Mouse (Mus musculus): ENCODE data around the gene Ccn6. TPM values are rescaled to one million over a fixed set of nuclear protein-coding genes. Genes with fewer than 3 reads are reported as not detected.

Gene Ccn6
- polyA plus RNA-seq, 1 experiment from 2014 or later, result 0.48 TPM

- Histone ChIP-seq H3K27me3 (ENCODE audit: control insufficient read depth, insufficient read depth, low read length) (no peaks in the 10 kb centered on the region), H3K4me1 (ENCODE audit: control insufficient read depth, insufficient read depth, low read length) (peaks cover 15% of the 10 kb centered on the region)
- ATAC-seq (ENCODE audit: insufficient number of reproducible peaks, low FRiP score, low TSS enrichment, low read depth), result no peak; the same call in 1 of the 2 replicates
These were observed 6.6 kb upstream of the Ccn6 start for GRCm38 (mm10) chr10:39170181-39170580.

GRCm38 (mm10) chr10:39169642-39170041 lies 6.0 kb upstream of the Ccn6 start:
- H3K9ac ChIP-seq (ENCODE audit: low read length), result no peak overlapping the region
- WGBS, result 25% methylated on average over 9 of the region's 9 CpGs
- H3K27ac ChIP-seq (replicated peaks; ENCODE audit: low read depth, low read length), result no peak overlapping the region
- DNase-seq (ENCODE audit: low spot score) (peak; percentile 37), ATAC-seq (ENCODE audit: insufficient number of reproducible peaks, low FRiP score, low TSS enrichment, low read depth) (0 out of 2 replicates have a peak, but pooled peaks have one; percentile 2)
- H3K4me2 ChIP-seq (ENCODE audit: low read depth, severe bottlenecking), result peak overlapping the region; percentile 42
- peaks cover 15% of the 10 kb centered on the region for H3K4me1 ChIP-seq (ENCODE audit: control insufficient read depth, insufficient read depth, low read length)
- H3K4me3 ChIP-seq (ENCODE audit: low read depth, low read length), result no peak overlapping the region
- H3K9me3 ChIP-seq (ENCODE audit: control insufficient read depth, low read length), result no peaks in the 10 kb centered on the region
- no peaks in the 10 kb centered on the region for H3K36me3 ChIP-seq (ENCODE audit: control insufficient read depth, insufficient read depth, low read length)
- H3K27me3 ChIP-seq (ENCODE audit: control insufficient read depth, insufficient read depth, low read length), result no peaks in the 10 kb centered on the region

More at GRCm38 (mm10) chr10:39170181-39170580, 6.6 kb upstream of the Ccn6 start:
- no peak overlapping the region for H3K9ac ChIP-seq (ENCODE audit: low read length)
- peak overlapping the region; percentile 42 for H3K4me2 ChIP-seq (ENCODE audit: low read depth, severe bottlenecking)
- H3K36me3 ChIP-seq (ENCODE audit: control insufficient read depth, insufficient read depth, low read length), result no peaks in the 10 kb centered on the region
- H3K9me3 ChIP-seq (ENCODE audit: control insufficient read depth, low read length), result no peaks in the 10 kb centered on the region
- no peak overlapping the region for H3K4me3 ChIP-seq (ENCODE audit: low read depth, low read length)
- no peak overlapping the region for H3K27ac ChIP-seq (replicated peaks; ENCODE audit: low read depth, low read length)
- peak; percentile 91 for DNase-seq (ENCODE audit: low spot score)
- 2% methylated on average over 8 of the region's 8 CpGs for WGBS

- H3K4me3 ChIP-seq (ENCODE audit: low read depth, low read length), result no peak overlapping the region
- no peak overlapping the region for H3K9ac ChIP-seq (ENCODE audit: low read length)
- DNase-seq (ENCODE audit: low spot score) (no peak), ATAC-seq (ENCODE audit: insufficient number of reproducible peaks, low FRiP score, low TSS enrichment, low read depth) (no peak)
- H3K27me3 ChIP-seq (ENCODE audit: control insufficient read depth, insufficient read depth, low read length), result no peaks in the 10 kb centered on the region
- no peak overlapping the region for H3K4me2 ChIP-seq (ENCODE audit: low read depth, severe bottlenecking)
- no peaks in the 10 kb centered on the region for H3K36me3 ChIP-seq (ENCODE audit: control insufficient read depth, insufficient read depth, low read length)
- H3K4me1 ChIP-seq (ENCODE audit: control insufficient read depth, insufficient read depth, low read length), result peaks cover 12% of the 10 kb centered on the region
- H3K27ac ChIP-seq (replicated peaks; ENCODE audit: low read depth, low read length), result no peak overlapping the region
- H3K9me3 ChIP-seq (ENCODE audit: control insufficient read depth, low read length), result no peaks in the 10 kb centered on the region
- WGBS, result 54% methylated on average over 11 of the region's 11 CpGs
These were observed 4.0 kb upstream of the Ccn6 start for GRCm38 (mm10) chr10:39167611-39168010.

GRCm38 (mm10) chr10:39165632-39166115 lies 2.1 kb upstream of the Ccn6 start:
- Histone ChIP-seq H3K9ac (ENCODE audit: low read length) (peak overlapping the region; percentile 38; the same call in 1 of the 2 replicates), H3K27ac (replicated peaks; ENCODE audit: low read depth, low read length) (no peak overlapping the region), H3K9me3 (ENCODE audit: control insufficient read depth, low read length) (no peaks in the 10 kb centered on the region), H3K4me2 (ENCODE audit: low read depth, severe bottlenecking) (0 out of 2 replicates have a peak overlapping the region, but pooled peaks have one; percentile 15), H3K4me3 (ENCODE audit: low read depth, low read length) (no peak overlapping the region), H3K36me3 (ENCODE audit: control insufficient read depth, insufficient read depth, low read length) (no peaks in the 10 kb centered on the region), H3K4me1 (ENCODE audit: control insufficient read depth, insufficient read depth, low read length) (peaks cover 10% of the 10 kb centered on the region), H3K27me3 (ENCODE audit: control insufficient read depth, insufficient read depth, low read length) (no peaks in the 10 kb centered on the region)
- WGBS, result 41% methylated on average over 11 of the region's 11 CpGs
- no peak for DNase-seq (ENCODE audit: low spot score)
- no peak for ATAC-seq (ENCODE audit: insufficient number of reproducible peaks, low FRiP score, low TSS enrichment, low read depth)

- Histone ChIP-seq H3K4me3 (ENCODE audit: low read depth, low read length) (no peak overlapping the region), H3K36me3 (ENCODE audit: control insufficient read depth, insufficient read depth, low read length) (no peaks in the 10 kb centered on the region), H3K9me3 (ENCODE audit: control insufficient read depth, low read length) (no peaks in the 10 kb centered on the region), H3K9ac (ENCODE audit: low read length) (no peak overlapping the region), H3K27me3 (ENCODE audit: control insufficient read depth, insufficient read depth, low read length) (no peaks in the 10 kb centered on the region), H3K4me2 (ENCODE audit: low read depth, severe bottlenecking) (0 out of 2 replicates have a peak overlapping the region, but pooled peaks have one; percentile 20), H3K4me1 (ENCODE audit: control insufficient read depth, insufficient read depth, low read length) (0 out of 2 replicates have a peak, but pooled peaks cover 4% of the 10 kb centered on the region), H3K27ac (replicated peaks; ENCODE audit: low read depth, low read length) (no peak overlapping the region)
- ATAC-seq (ENCODE audit: insufficient number of reproducible peaks, low FRiP score, low TSS enrichment, low read depth) (no peak), DNase-seq (ENCODE audit: low spot score) (peak; percentile 68)
- WGBS, result 17% methylated on average over 18 of the region's 18 CpGs
These were observed 719 bp downstream of the Ccn6 start for GRCm38 (mm10) chr10:39162666-39163484.

GRCm38 (mm10) chr10:39161406-39161805 lies 2.2 kb downstream of the Ccn6 start:
- Histone ChIP-seq H3K27ac (replicated peaks; ENCODE audit: low read depth, low read length) (no peak overlapping the region), H3K9me3 (ENCODE audit: control insufficient read depth, low read length) (no peaks in the 10 kb centered on the region), H3K4me2 (ENCODE audit: low read depth, severe bottlenecking) (no peak overlapping the region), H3K4me3 (ENCODE audit: low read depth, low read length) (no peak overlapping the region), H3K9ac (ENCODE audit: low read length) (no peak overlapping the region), H3K27me3 (ENCODE audit: control insufficient read depth, insufficient read depth, low read length) (no peaks in the 10 kb centered on the region), H3K4me1 (ENCODE audit: control insufficient read depth, insufficient read depth, low read length) (no peaks in the 10 kb centered on the region), H3K36me3 (ENCODE audit: control insufficient read depth, insufficient read depth, low read length) (no peaks in the 10 kb centered on the region)
- ATAC-seq (ENCODE audit: insufficient number of reproducible peaks, low FRiP score, low TSS enrichment, low read depth), result no peak
- 88% methylated on average over 1 of the region's 1 CpGs for WGBS
- no peak for DNase-seq (ENCODE audit: low spot score)

- DNase-seq (ENCODE audit: low spot score), result no peak
These were observed 5.3 kb downstream of the Ccn6 start for GRCm38 (mm10) chr10:39158306-39158705.

GRCm38 (mm10) chr10:39157321-39157720 lies 6.3 kb downstream of the Ccn6 start:
- Histone ChIP-seq H3K27me3 (ENCODE audit: control insufficient read depth, insufficient read depth, low read length) (no peaks in the 10 kb centered on the region), H3K27ac (replicated peaks; ENCODE audit: low read depth, low read length) (no peak overlapping the region), H3K9me3 (ENCODE audit: control insufficient read depth, low read length) (no peaks in the 10 kb centered on the region), H3K4me2 (ENCODE audit: low read depth, severe bottlenecking) (no peak overlapping the region), H3K4me3 (ENCODE audit: low read depth, low read length) (no peak overlapping the region), H3K36me3 (ENCODE audit: control insufficient read depth, insufficient read depth, low read length) (no peaks in the 10 kb centered on the region), H3K4me1 (ENCODE audit: control insufficient read depth, insufficient read depth, low read length) (no peaks in the 10 kb centered on the region), H3K9ac (ENCODE audit: low read length) (no peak overlapping the region)
- WGBS, result 87% methylated on average over 1 of the region's 1 CpGs
- DNase-seq (ENCODE audit: low spot score) (no peak), ATAC-seq (ENCODE audit: insufficient number of reproducible peaks, low FRiP score, low TSS enrichment, low read depth) (no peak)

More at GRCm38 (mm10) chr10:39158306-39158705, 5.3 kb downstream of the Ccn6 start:
- Histone ChIP-seq H3K4me1 (ENCODE audit: control insufficient read depth, insufficient read depth, low read length) (no peaks in the 10 kb centered on the region), H3K27ac (replicated peaks; ENCODE audit: low read depth, low read length) (no peak overlapping the region), H3K9me3 (ENCODE audit: control insufficient read depth, low read length) (no peaks in the 10 kb centered on the region), H3K4me3 (ENCODE audit: low read depth, low read length) (no peak overlapping the region), H3K9ac (ENCODE audit: low read length) (no peak overlapping the region), H3K27me3 (ENCODE audit: control insufficient read depth, insufficient read depth, low read length) (no peaks in the 10 kb centered on the region), H3K4me2 (ENCODE audit: low read depth, severe bottlenecking) (no peak overlapping the region), H3K36me3 (ENCODE audit: control insufficient read depth, insufficient read depth, low read length) (no peaks in the 10 kb centered on the region)
- no peak for ATAC-seq (ENCODE audit: insufficient number of reproducible peaks, low FRiP score, low TSS enrichment, low read depth)
- 57% methylated on average over 12 of the region's 12 CpGs for WGBS

Measured in limb, embryonic 11.5 days (tissue).